Mouse (Mus musculus) erythroblast, embryonic 14.5 days (primary cell): ENCODE measurements around the gene Ryr3.

Experiments
- GATA1 ChIP-seq: IDR thresholded peaks from 2 replicates; pipeline ENCODE4 v1.6.1; 2012; ENCODE audit warnings: low read length, inconsistent platforms, mixed read lengths
- TAL1 ChIP-seq: IDR thresholded peaks from 3 replicates; pipeline ENCODE4 v1.6.1; 2012; ENCODE audit warnings: low read length, inconsistent platforms, mixed read lengths

DNA sequence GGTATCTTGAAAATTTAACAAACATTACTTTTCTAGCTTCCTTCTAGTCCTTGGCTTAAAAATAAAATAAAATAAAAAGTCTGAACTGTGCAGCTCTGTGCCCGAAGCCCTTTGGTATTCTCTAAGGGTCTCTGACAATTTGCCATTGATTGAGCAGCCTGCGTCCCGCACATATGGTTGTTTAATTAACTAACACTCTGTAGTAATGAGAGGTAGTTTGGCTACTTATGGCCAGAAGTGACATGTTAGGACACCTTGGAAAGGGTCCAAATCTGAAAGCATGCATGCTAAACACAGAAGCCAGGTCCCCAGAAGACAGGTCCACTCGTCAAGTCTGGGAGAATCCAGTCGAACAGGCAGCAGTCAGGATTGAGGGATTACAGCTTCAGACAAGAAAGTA, 22.0 kb upstream of the Ryr3 start:
- TF ChIP-seq GATA1, result no peak
- no peak for TF ChIP-seq TAL1
